Mouse (Mus musculus): ENCODE results near the gene Pprc1.

Gene Pprc1

GRCm38 (mm10) chr19:46114617-46115016 is 69.9 kb downstream of the Pprc1 start:
- peak; percentile 48 for DNase-seq (ENCODE audit: low read depth, low spot score)

- no peak for DNase-seq (ENCODE audit: low read depth, low spot score)
Measured at GRCm38 (mm10) chr19:46119458-46119857, 74.8 kb downstream of the Pprc1 start.

GRCm38 (mm10) chr19:46120872-46121271 is 76.2 kb downstream of the Pprc1 start:
- no peak for DNase-seq (ENCODE audit: low read depth, low spot score)

Measured in R1 (cell line).